Mouse (Mus musculus) thymus, postnatal 36 days (tissue): ENCODE data around the gene Ankrd6.

Experiments
- DNase-seq, 2 experiments: peaks; one replicate each; pipeline ENCODE4 v3.0.0; 2022; ENCODE audit warnings: mixed read lengths in 2 of 2

Ankrd6 gene

GRCm38 (mm10) chr4:32757430-32757829 lies 193.2 kb downstream of the Ankrd6 start:
- DNase-seq = no peak
